Mouse (Mus musculus) intestine, embryonic 14.5 days (tissue): ENCODE data around the gene Ppp1cc. TPM values are rescaled to one million over a fixed set of nuclear protein-coding genes. Genes with fewer than 3 reads are reported as not detected.
"Not testable (repeated sequence)": the region's sequence is repeated elsewhere in the genome, so short reads cannot be mapped to it uniquely, and the experiment has no call there.

Source experiments
- ATAC-seq: fragments of 200-750 bp; cut with Nextera tagmentation; replicated peaks from 2 replicates; pipeline ENCODE4 v1.8.0; 2017; ENCODE audit warnings: low read depth, moderate number of reproducible peaks, moderate TSS enrichment, moderate library complexity; ENCODE audit not compliant: low FRiP score, low TSS enrichment
- DNase-seq: peaks from one replicate; pipeline ENCODE4 v3.0.0-alpha.2; 2018; ENCODE audit warnings: low spot score
- H3K27ac ChIP-seq: fragments of 300-500 bp; sonication (generic); 2 replicates; pipeline ENCODE4 v1.5.1; 2014; ENCODE audit warnings: low read depth, mild to moderate bottlenecking, control low read depth
- H3K27me3 ChIP-seq: fragments of 300-500 bp; sonication (generic); replicated peaks from 2 replicates; pipeline ENCODE4 v1.6.1; 2014; ENCODE audit warnings: low read length, control low read depth; ENCODE audit not compliant: control insufficient read depth, insufficient read depth
- H3K36me3 ChIP-seq: fragments of 300-500 bp; sonication (generic); 2 replicates; pipeline ENCODE4 v1.6.1; 2014; ENCODE audit warnings: low read length, control low read depth; ENCODE audit not compliant: control insufficient read depth, insufficient read depth
- H3K4me1 ChIP-seq: fragments of 300-500 bp; sonication (generic); replicated peaks from 2 replicates; pipeline ENCODE4 v1.6.1; 2014; ENCODE audit warnings: low read length, control low read depth, mixed read lengths; ENCODE audit not compliant: control insufficient read depth, insufficient read depth
- H3K4me2 ChIP-seq: fragments of 300-500 bp; sonication (generic); 2 replicates; pipeline ENCODE4 v1.6.1; 2014; ENCODE audit warnings: low read length
- H3K4me3 ChIP-seq: fragments of 300-500 bp; sonication (generic); 2 replicates; pipeline ENCODE4 v1.5.1; 2014; ENCODE audit warnings: low read depth, low read length, control low read depth, mixed read lengths
- H3K9ac ChIP-seq: fragments of 300-500 bp; sonication (generic); 2 replicates; pipeline ENCODE4 v1.6.1; 2014; ENCODE audit warnings: mild to moderate bottlenecking, low read length
- H3K9me3 ChIP-seq: fragments of 300-500 bp; sonication (generic); 2 replicates; pipeline ENCODE4 v1.6.1; 2016; ENCODE audit warnings: low read length, control low read depth; ENCODE audit not compliant: control insufficient read depth
- WGBS: fragments of 180-500 bp; shearing (Covaris S2); extraction: QIAGEN DNeasy Blood & Tissue Kit; methylation state at CpG from one replicate; pipeline ENCODE4 v1.1.7; 2014; 5-methylcytosine and 5-hydroxymethylcytosine counted together
- polyA plus RNA-seq: library from polyadenylated mRNA; unstranded; fragments of >200 nt; fragmentation: Nextera tagmentation; extraction: Ambion mirVana; gene quantifications from 2 replicates; pipeline ENCODE4 v1.2.1, GENCODE M21; 2014

Gene Ppp1cc
- polyA plus RNA-seq, 1 experiment from 2014 or later = 259 TPM

GRCm38 (mm10) chr5:122144825-122145224 lies 13.3 kb upstream of the Ppp1cc start:
- DNase-seq (no peak), ATAC-seq (no peak)
- no peaks in the 10 kb centered on the region for H3K36me3 ChIP-seq
- no peaks in the 10 kb centered on the region for H3K9me3 ChIP-seq
- WGBS = 90% methylated on average over 4 of the region's 4 CpGs
- no peak overlapping the region for H3K4me3 ChIP-seq
- no peak overlapping the region for H3K9ac ChIP-seq
- no peak overlapping the region for H3K4me2 ChIP-seq
- no peaks in the 10 kb centered on the region for H3K27me3 ChIP-seq
- H3K4me1 ChIP-seq = peaks cover 6% of the 10 kb centered on the region; the same call in 1 of the 2 replicates
- peak overlapping the region; percentile 81; the same call in 1 of the 2 replicates for H3K27ac ChIP-seq

DNA sequence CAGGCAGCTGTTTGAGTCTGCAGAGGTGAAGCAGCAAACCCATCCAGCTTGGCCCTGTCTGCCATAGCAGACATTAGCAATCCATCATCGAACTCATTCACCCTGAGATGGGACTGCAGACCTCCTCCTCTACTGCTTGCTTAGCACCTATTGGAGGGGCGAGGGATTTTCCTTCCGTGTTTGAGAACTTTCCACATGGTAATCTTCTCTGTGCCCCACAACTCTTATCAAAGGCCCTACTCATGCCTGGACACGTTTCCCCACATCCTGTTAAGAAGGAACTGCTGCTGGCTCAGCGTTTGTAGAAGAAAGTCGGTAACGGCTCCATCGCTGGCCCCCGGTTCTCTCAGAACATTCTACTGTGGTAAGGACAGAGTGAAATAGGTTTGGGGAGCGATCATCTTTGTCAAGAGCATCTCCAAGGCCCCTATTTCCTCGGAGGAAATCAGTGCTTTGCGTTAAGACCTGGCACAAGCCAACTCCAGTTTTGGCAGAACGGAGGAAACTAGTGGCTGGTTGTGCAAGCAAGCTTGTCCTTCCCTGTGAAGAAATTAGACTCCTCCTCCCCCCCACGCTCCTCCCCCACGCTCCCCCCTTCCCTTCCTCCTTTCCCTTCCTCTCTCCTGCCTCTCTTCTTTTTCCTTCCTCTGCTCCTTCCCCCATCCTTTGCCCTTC lies 12.6 kb upstream of the Ppp1cc start:
- no peaks in the 10 kb centered on the region for H3K9me3 ChIP-seq
- no peaks in the 10 kb centered on the region for H3K36me3 ChIP-seq
- H3K4me3 ChIP-seq = no peak overlapping the region
- H3K4me1 ChIP-seq = peaks cover 6% of the 10 kb centered on the region; the same call in 1 of the 2 replicates
- 46% methylated on average over 15 of the region's 15 CpGs for WGBS
- H3K9ac ChIP-seq = no peak overlapping the region
- peak overlapping the region; percentile 81 for H3K27ac ChIP-seq
- peak overlapping the region; percentile 26 for H3K4me2 ChIP-seq
- ATAC-seq (0 out of 2 replicates have a peak, but pooled peaks have one; percentile 44), DNase-seq (no peak)
- no peaks in the 10 kb centered on the region for H3K27me3 ChIP-seq

DNA sequence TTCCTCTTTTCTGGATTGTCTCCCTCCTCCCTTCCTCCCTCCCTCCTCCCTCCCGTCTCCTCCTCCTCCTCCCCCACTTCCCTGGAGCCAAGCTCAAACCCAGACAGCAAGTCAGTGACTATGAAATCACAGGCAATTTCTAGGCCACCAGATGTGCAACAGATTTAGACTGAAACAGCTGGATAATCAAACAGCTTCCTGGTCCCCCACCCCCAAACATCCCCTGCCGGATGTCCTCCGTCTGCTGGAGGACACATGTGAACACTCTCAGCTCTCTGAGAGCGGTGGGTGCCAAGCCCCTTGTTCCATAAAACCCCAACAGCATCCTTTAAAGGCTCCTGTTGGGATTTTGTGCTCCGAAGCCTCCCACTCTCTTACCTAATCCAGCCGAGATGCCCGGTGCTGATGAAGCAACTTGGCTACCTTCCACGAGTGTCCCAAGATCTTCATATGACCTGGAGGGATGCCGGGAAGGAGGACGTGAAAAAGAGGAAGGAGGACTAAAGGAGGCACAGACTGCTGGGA lies 12.0 kb upstream of the Ppp1cc start:
- WGBS = 25% methylated on average over 10 of the region's 10 CpGs
- H3K4me2 ChIP-seq = peak overlapping the region; percentile 26

DNA sequence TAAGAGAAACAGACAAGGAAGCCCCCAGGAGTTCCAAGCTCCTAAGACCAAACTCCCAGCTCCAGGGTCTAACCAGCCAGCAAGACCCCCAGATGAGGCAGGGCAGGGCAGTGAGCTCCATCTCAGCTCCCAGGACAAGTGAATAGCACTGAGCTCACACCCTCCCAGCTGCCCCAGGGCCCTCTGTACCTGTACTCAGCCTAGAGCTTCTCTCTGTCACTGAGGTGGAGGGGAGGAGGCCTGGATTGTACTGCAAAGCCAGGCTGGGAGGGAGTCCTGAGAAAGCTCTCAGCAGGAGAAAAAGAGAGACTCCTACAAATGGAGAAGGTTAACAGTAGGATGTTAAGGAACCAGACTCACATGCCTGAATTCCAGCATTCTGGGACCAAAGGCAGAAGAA lies 11.5 kb upstream of the Ppp1cc start:
- ATAC-seq = no peak
- Histone ChIP-seq H3K4me3 (no peak overlapping the region), H3K4me2 (peak overlapping the region; percentile 18; the same call in 1 of the 2 replicates)

More for the DNA sequence above, 12.0 kb upstream of the Ppp1cc start:
- peaks cover 6% of the 10 kb centered on the region; the same call in 1 of the 2 replicates for H3K4me1 ChIP-seq
- H3K27me3 ChIP-seq = no peaks in the 10 kb centered on the region
- ATAC-seq (no peak), DNase-seq (no peak)
- H3K27ac ChIP-seq = peak overlapping the region; percentile 81
- no peak overlapping the region for H3K4me3 ChIP-seq
- H3K9me3 ChIP-seq = no peaks in the 10 kb centered on the region
- H3K36me3 ChIP-seq = no peaks in the 10 kb centered on the region
- H3K9ac ChIP-seq = no peak overlapping the region

DNA sequence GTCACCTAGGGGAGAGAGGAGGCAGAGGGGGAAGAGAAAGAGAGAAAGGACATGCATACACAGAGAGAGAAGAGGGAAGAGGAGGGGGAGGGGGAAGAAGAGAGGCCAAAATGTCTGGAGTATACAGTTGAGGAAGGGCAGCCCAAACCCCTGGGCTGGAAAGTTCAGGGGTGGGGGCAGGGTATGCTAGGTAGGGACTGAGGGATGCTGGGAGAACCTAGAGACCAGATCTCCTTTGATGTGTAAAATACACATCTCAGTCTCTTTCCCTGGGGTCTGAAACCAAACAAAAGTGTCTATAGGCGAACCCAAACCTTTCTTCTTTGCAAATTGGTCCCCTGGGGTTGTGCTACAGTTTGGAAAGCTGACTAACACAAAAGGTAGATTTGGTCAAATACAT lies 10.0 kb upstream of the Ppp1cc start:
- no peak for DNase-seq
- 75% methylated on average over 1 of the region's 1 CpGs for WGBS
- H3K36me3 ChIP-seq = no peaks in the 10 kb centered on the region
- no peak for ATAC-seq
- H3K9me3 ChIP-seq = no peaks in the 10 kb centered on the region
- H3K27me3 ChIP-seq = no peaks in the 10 kb centered on the region
- H3K27ac ChIP-seq = no peak overlapping the region
- no peak overlapping the region for H3K9ac ChIP-seq
- no peak overlapping the region for H3K4me3 ChIP-seq
- peaks cover 6% of the 10 kb centered on the region; the same call in 1 of the 2 replicates for H3K4me1 ChIP-seq
- H3K4me2 ChIP-seq = no peak overlapping the region

More for the DNA sequence above, 11.5 kb upstream of the Ppp1cc start:
- no peaks in the 10 kb centered on the region for H3K36me3 ChIP-seq
- DNase-seq = no peak
- peaks cover 6% of the 10 kb centered on the region; the same call in 1 of the 2 replicates for H3K4me1 ChIP-seq
- no peaks in the 10 kb centered on the region for H3K27me3 ChIP-seq
- H3K27ac ChIP-seq = peak overlapping the region; percentile 81; the same call in 1 of the 2 replicates
- no peak overlapping the region for H3K9ac ChIP-seq
- no peaks in the 10 kb centered on the region for H3K9me3 ChIP-seq

- H3K4me3 ChIP-seq = no peak overlapping the region
- H3K9me3 ChIP-seq = no peaks in the 10 kb centered on the region
- no peak overlapping the region for H3K9ac ChIP-seq
- ATAC-seq (no peak), DNase-seq (no peak)
- H3K27ac ChIP-seq = no peak overlapping the region
- no peaks in the 10 kb centered on the region for H3K36me3 ChIP-seq
- WGBS = 58% methylated on average over 4 of the region's 4 CpGs
- H3K4me1 ChIP-seq = peaks cover 6% of the 10 kb centered on the region; the same call in 1 of the 2 replicates
- H3K4me2 ChIP-seq = no peak overlapping the region
- H3K27me3 ChIP-seq = no peaks in the 10 kb centered on the region
Observed at GRCm38 (mm10) chr5:122149259-122149658, 8.8 kb upstream of the Ppp1cc start.

GRCm38 (mm10) chr5:122152508-122152907 lies 5.6 kb upstream of the Ppp1cc start:
- ATAC-seq, H3K9me3 ChIP-seq, DNase-seq, H3K9ac ChIP-seq, H3K27ac ChIP-seq, H3K27me3 ChIP-seq, H3K4me3 ChIP-seq, H3K36me3 ChIP-seq, H3K4me2 ChIP-seq: not testable (repeated sequence)
- peaks cover 12% of the 10 kb centered on the region; the same call in 1 of the 2 replicates for H3K4me1 ChIP-seq
- 82% methylated on average over 5 of the region's 5 CpGs for WGBS

GRCm38 (mm10) chr5:122154006-122154405 lies 4.1 kb upstream of the Ppp1cc start:
- no peaks in the 10 kb centered on the region for H3K36me3 ChIP-seq
- DNase-seq (no peak), ATAC-seq (no peak)
- no peak overlapping the region for H3K4me3 ChIP-seq
- no peak overlapping the region for H3K9ac ChIP-seq
- no peak overlapping the region for H3K4me2 ChIP-seq
- H3K9me3 ChIP-seq = no peaks in the 10 kb centered on the region
- peaks cover 13% of the 10 kb centered on the region; the same call in 1 of the 2 replicates for H3K4me1 ChIP-seq
- WGBS = 25% methylated on average over 9 of the region's 14 CpGs
- H3K27ac ChIP-seq = no peak overlapping the region
- no peaks in the 10 kb centered on the region for H3K27me3 ChIP-seq
